Mouse (Mus musculus): ENCODE results near the gene Prss27.

GRCm38 (mm10) chr17:23993559-23994428, 44.1 kb upstream of the Prss27 start:
- TF ChIP-seq GATA1 (IDR thresholded peaks at IDR 0.05; ENCODE audit: borderline replicate concordance, low read length) (no peak), FLI1 (IDR thresholded peaks at IDR 0.05; ENCODE audit: low read length) (no peak)

Data from megakaryocyte, embryonic 14.5 days (primary cell).